Mouse (Mus musculus): ENCODE measurements around the gene Pdgfb.
A peak's percentile ranks its signal among the peaks of the same experiment; 100 is the strongest.

Gene Pdgfb

DNA sequence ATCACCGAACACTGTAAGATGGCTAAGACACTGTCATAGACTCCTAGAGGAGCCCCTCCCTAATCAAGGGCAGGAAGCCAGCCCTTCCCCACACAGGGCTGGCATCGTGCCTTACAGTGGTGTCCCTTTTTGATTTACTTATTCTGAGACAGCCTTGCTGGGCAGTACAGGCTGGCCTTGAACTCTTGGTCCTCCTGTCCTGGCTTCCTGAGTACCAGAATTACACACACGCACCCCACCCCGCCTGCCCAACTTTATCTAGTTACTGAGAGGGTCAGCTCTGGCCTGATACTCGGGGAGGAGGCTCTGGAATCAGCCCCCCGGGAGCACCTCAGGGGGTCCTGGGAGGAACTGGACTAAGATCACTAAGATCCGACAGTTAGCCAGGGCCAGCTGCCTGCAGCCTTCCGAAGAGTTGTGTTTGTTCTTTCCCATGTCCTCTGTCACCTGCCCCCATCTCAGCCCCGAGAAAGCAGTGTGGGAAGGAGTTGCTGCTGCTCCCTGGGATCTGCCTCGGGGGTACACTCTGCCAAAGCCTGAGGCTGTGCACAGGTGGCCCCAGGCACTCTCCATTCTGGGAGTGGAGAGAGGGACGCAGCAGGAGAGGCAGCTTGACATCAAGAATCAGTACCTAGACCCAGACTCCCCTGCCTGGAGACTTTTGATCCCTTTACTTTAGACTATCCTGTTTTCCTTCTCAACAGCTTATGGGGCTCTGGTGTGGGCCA, 62.1 kb downstream of the Pdgfb start:
- DNase-seq: peak in 1 of 2 experiments; percentile 39

DNA sequence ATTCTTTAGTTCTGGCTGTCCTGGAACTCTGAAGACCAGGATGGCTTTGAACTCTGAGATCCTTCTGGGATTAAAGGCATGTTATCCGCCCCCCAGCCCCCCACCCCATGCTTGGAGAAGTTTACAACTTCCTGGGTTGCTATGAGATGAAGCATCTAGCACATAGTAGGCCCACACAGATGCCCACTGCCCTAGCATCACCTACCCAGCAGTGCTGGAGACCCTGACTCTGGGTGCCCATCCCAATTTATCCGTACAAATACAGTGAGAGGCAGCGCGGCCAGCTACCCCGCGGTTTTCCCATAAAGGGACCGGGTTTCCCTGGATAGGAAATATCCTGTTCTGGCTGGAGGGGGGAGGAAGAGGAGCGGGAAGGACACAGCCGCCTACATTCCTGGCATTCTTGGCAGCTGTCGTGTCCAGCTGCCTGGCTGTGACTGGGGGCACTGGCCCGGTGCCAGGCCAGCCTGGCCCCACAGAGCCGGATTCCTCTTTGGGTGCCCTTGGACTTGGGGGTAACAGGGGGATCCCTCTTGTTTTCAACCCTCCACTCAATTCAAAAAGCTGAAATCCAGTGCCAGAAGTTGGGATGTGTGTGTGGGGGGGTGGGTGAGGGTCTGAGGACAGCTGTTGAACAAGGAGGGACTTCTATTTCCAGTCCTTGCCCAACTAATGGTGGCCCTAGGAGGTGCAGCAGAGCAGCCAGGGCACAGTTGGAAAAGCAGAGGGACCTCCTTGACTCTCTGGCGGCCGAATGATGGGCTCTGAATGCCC, 62.9 kb downstream of the Pdgfb start:
- DNase-seq: peak; percentile 31 to 34

DNA sequence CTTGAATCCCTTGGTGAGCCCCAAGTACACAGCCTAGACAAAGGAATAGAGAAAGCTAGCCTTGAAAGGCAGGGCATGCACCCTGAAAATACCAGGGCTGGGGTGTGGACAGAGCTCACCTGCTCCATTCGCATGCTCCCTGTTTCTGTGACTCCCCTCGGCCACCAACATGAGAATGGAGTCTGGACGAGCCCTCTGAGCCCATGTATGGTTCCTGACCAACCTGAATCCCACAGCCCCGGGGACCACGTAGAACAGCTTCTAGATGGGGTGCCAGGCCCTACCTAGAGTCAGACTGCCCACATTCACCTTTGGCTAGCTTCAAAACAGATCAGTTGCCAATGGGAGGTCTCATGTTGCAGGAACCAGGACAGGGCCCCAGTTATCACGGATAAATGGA, 63.6 kb downstream of the Pdgfb start:
- DNase-seq: no peak

DNA sequence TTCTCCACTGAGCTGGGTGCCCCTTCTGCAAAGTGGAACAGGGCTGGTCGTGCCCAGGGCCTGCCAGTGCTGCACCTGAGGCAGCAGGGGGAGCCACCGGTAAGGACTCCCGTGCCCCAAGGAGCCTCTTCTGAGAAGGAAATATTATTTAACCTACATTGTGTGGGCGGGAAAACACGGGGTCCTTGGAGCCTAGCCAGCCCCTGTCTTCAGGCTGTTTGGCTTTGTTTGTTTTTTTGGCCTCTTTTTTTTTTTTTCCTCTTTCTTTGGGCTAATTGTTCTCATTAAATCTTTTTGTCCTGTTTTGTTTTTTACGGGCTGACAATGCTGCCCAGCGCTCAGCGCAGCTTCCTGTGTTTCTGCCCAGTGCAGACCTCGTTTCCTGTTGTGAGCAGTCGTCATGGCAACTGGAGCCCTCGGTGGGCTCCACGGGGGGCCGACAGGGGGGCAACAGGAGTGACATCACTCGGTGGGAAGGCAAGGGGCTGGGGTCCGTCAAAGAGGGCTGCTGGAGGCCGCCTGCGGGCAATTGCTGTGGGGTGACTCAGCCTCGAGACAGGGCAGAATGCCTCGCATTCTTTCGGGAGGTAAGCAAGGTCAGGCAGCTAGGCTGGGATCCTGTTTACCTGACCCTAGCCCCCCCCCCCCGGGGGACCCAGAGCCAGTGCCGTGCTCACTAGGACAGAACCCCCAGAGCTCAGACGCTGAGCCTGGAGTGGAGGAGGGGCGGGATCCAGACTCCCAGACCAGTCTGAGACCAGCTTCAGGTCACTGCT, 64.3 kb downstream of the Pdgfb start:
- DNase-seq: peak; percentile 74 to 76

DNA sequence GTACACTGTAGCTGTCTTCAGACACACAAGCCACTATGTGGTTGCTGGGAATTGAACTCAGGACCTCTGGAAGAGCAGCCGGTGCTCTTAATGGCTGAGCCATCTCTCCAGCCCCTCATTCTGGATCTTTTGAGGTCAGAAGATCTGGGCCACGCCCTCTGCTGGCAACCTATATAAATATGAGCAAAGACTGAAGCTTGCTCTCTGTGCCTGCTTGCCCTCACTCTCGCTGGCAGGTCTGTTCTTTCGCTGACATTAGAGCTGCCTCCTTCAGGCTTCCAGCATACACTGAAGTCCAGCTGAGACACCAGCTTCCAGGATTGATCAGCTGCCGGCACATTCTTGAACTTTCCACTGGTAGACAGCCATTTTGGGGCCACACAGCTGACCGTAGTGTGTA, 67.1 kb downstream of the Pdgfb start:
- peak in 1 of 2 experiments; percentile 45 for DNase-seq

DNA sequence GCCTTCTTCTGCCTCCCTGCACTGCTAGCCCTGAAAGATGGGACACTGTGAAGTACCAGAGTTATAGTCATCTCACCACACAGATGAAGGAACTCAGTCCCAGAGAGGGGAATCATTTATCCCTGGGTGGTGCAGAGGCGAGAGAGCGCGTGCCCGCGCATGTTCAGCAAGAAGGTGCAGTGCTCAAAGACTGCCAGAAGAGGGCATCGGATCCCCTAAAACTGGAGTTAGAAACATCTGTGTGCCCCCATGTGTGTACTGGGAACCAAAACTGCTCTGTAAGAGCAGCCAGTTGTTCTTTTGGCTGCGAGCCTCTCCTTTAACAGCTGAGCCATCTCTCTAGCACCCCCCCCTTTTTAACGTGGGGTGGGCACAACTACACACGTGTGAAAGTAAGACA, 68.0 kb downstream of the Pdgfb start:
- DNase-seq: peak; percentile 40 to 48

DNA sequence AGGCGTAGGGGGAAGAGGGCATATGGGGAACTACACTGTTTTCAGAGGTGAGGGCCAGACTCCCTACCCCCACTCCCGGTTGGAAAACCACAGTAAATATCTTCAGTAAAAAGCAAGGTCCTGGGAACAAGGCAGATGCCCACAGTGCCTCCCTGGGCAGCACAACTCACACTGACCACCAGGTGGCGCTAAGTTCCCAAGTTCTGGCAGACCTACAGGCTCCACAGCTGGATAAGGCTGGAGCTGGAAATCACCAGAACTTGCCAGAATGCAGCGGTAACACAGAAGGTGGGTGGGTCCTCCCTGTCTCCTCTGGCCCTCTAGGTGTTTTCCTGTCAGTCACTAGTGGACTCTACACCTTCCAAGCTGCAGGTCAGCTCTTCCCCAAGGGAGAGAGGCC, 68.8 kb downstream of the Pdgfb start:
- peak; percentile 90 to 93 for DNase-seq
